Mouse (Mus musculus): ENCODE measurements around the gene Tmem147. TPM values are rescaled to one million over a fixed set of nuclear protein-coding genes. Genes with fewer than 3 reads are reported as not detected.

Tmem147 gene
- polyA plus RNA-seq, 1 experiment from 2014 or later = 214 TPM

DNA sequence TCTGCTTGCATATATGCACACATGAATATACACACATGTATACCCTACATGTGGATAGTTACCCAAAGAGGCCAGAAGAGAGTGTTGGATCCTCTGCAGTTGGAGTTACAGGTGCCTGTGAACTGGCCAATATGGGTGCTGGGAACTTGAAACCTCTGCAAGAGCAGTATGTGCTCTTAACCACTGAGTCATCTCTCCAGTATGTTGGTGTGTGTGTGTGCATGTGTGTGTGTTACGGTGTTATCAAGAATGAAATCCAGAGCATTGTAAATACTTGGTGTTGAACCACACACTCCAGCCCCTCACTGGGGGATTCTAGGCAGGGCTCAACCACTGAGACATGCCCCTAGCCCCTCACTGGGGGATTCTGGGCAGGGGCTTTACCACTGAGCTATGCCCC lies 21.9 kb downstream of the Tmem147 start:
- Histone ChIP-seq H3K4me2 (ENCODE audit: low read length) (no peak overlapping the region), H3K36me3 (ENCODE audit: control insufficient read depth, insufficient read depth) (no peaks in the 10 kb centered on the region), H3K4me1 (replicated peaks; ENCODE audit: control insufficient read depth, insufficient read depth, low read length) (no peaks in the 10 kb centered on the region), H3K9ac (replicated peaks; ENCODE audit: low read depth, low read length) (no peak overlapping the region), H3K27ac (ENCODE audit: low read length) (no peak overlapping the region), H3K9me3 (ENCODE audit: control insufficient read depth, low read length) (no peaks in the 10 kb centered on the region), H3K27me3 (replicated peaks; ENCODE audit: control insufficient read depth, insufficient read depth, low read length) (no peaks in the 10 kb centered on the region), H3K4me3 (replicated peaks; ENCODE audit: low read length) (no peak overlapping the region)
- no peak for ATAC-seq
- WGBS = 100% methylated on average over 1 of the region's 1 CpGs

DNA sequence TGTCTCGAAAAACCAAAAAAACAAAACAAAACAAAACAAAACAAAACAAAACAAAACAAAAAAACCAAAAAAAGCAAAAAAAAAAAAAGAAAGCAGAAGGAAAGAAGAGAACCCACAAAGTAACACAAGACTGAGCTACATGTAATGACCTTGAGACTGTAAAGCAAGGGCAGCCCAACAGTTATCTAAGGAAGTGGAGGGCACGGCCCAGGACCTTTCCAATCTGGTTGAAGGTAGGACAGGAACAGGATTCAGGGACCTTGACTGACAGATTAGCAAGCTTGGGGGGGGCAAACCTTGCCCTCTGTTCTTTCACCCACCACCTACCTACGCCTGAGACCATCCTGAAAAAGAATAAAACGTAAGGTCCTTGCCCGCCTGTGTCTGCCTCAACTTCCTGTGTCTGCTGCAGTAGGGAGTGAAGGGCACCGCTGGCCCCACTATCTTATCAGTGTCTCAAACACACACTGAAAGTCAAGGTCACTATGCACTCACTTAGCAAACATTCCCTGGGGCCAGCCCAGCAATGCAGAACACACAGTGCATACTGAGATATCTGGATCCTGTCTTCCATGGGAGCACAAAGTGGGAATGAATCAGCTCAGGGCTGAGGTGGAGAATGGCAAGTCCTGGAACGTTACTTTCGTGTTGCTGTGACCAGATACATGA lies 23.0 kb downstream of the Tmem147 start:
- Histone ChIP-seq H3K9me3 (ENCODE audit: control insufficient read depth, low read length) (no peaks in the 10 kb centered on the region), H3K4me1 (replicated peaks; ENCODE audit: control insufficient read depth, insufficient read depth, low read length) (no peaks in the 10 kb centered on the region), H3K36me3 (ENCODE audit: control insufficient read depth, insufficient read depth) (no peaks in the 10 kb centered on the region), H3K4me2 (ENCODE audit: low read length) (no peak overlapping the region), H3K27me3 (replicated peaks; ENCODE audit: control insufficient read depth, insufficient read depth, low read length) (no peaks in the 10 kb centered on the region), H3K9ac (replicated peaks; ENCODE audit: low read depth, low read length) (no peak overlapping the region), H3K27ac (ENCODE audit: low read length) (no peak overlapping the region), H3K4me3 (replicated peaks; ENCODE audit: low read length) (no peak overlapping the region)
- ATAC-seq = no peak
- 81% methylated on average over 8 of the region's 8 CpGs for WGBS

DNA sequence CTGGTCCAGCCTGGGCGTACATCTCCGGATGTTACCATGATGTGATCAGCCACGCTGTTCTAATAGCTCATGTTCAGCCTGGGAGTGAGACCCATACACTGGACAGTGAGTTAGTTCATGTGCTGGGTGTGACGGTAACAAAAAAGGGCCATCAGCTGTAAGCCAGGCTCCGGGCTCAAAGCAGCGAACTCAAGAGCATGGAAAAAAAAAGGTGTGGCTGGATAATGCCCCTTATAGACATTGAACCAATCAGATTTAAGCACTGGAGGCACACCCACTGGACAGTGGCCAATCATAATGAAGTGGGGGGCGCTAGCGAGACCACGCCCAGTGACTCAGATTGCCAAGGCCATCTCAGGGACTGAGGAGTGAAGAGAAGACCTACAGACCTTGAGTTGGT lies 30.8 kb downstream of the Tmem147 start, which contains the start of gene 2200002J24Rik:
Gene 2200002J24Rik (plus strand): TSS at position 338 of the 400 bp plus-strand sequence.
- Histone ChIP-seq H3K9me3 (ENCODE audit: control insufficient read depth, low read length) (no peaks in the 10 kb centered on the region), H3K27ac (ENCODE audit: low read length) (no peak within 1 kb of the TSS), H3K9ac (replicated peaks; ENCODE audit: low read depth, low read length) (no peak within 1 kb of the TSS), H3K27me3 (replicated peaks; ENCODE audit: control insufficient read depth, insufficient read depth, low read length) (no peaks in the 10 kb centered on the region), H3K4me2 (ENCODE audit: low read length) (no peak within 1 kb of the TSS), H3K4me3 (replicated peaks; ENCODE audit: low read length) (no peak within 1 kb of the TSS), H3K4me1 (replicated peaks; ENCODE audit: control insufficient read depth, insufficient read depth, low read length) (no peaks in the 10 kb centered on the region), H3K36me3 (ENCODE audit: control insufficient read depth, insufficient read depth) (no peaks in the 10 kb centered on the region)
- no peak for ATAC-seq
- 45% methylated on average over 9 of the region's 9 CpGs for WGBS

DNA sequence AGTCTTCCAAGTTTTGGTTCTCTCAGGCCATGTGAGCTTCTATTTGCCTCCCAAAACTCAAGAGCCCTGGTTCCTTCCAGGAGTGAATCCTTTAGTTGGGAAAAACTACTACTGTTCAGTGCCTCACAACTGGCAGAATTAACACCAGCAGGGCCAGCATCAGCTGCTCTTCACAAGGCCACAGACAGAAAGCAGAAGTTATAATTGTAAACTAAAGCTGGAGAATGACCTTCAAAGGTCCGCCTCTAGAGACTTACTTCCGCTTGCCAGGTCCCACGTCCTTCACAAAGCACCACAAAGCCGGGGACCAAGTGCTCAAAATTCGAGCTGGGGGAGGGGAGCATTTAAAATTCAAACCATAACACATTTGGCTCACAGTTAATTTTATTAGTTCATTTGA lies 31.2 kb downstream of the Tmem147 start:
- no peaks in the 10 kb centered on the region for H3K9me3 ChIP-seq (ENCODE audit: control insufficient read depth, low read length)
- H3K27ac ChIP-seq (ENCODE audit: low read length) = no peak overlapping the region
- H3K4me1 ChIP-seq (replicated peaks; ENCODE audit: control insufficient read depth, insufficient read depth, low read length) = no peaks in the 10 kb centered on the region
- H3K4me2 ChIP-seq (ENCODE audit: low read length) = no peak overlapping the region
- no peak overlapping the region for H3K4me3 ChIP-seq (replicated peaks; ENCODE audit: low read length)
- H3K36me3 ChIP-seq (ENCODE audit: control insufficient read depth, insufficient read depth) = no peaks in the 10 kb centered on the region
- 74% methylated on average over 5 of the region's 5 CpGs for WGBS
- no peak for ATAC-seq
- H3K27me3 ChIP-seq (replicated peaks; ENCODE audit: control insufficient read depth, insufficient read depth, low read length) = no peaks in the 10 kb centered on the region
- no peak overlapping the region for H3K9ac ChIP-seq (replicated peaks; ENCODE audit: low read depth, low read length)

DNA sequence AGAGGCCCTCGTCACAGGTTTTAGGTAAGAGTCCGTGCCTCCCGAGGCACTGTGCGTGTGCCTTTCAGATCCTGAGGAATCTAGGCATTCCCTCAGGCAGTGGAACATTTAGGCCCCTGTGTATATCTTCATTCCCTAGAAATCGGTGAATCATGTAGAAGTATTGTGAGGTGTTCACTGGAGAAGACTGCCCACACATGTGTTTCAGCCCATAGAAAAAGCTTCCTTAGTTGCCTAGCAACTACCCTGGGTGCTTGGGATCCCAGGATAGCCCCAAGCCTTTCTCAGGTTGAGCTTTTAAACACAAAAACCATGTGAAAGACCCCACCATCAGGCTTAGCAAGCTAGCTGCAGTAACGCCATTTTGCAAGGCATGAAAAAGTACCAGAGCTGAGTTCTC lies 41.0 kb downstream of the Tmem147 start:
- Histone ChIP-seq H3K4me1 (replicated peaks; ENCODE audit: control insufficient read depth, insufficient read depth, low read length) (no peaks in the 10 kb centered on the region), H3K9me3 (ENCODE audit: control insufficient read depth, low read length) (no peaks in the 10 kb centered on the region), H3K27me3 (replicated peaks; ENCODE audit: control insufficient read depth, insufficient read depth, low read length) (peaks cover 5% of the 10 kb centered on the region), H3K9ac (replicated peaks; ENCODE audit: low read depth, low read length) (no peak overlapping the region), H3K4me3 (replicated peaks; ENCODE audit: low read length) (no peak overlapping the region), H3K36me3 (ENCODE audit: control insufficient read depth, insufficient read depth) (no peaks in the 10 kb centered on the region), H3K4me2 (ENCODE audit: low read length) (no peak overlapping the region), H3K27ac (ENCODE audit: low read length) (no peak overlapping the region)
- 72% methylated on average over 6 of the region's 6 CpGs for WGBS
- no peak for ATAC-seq

DNA sequence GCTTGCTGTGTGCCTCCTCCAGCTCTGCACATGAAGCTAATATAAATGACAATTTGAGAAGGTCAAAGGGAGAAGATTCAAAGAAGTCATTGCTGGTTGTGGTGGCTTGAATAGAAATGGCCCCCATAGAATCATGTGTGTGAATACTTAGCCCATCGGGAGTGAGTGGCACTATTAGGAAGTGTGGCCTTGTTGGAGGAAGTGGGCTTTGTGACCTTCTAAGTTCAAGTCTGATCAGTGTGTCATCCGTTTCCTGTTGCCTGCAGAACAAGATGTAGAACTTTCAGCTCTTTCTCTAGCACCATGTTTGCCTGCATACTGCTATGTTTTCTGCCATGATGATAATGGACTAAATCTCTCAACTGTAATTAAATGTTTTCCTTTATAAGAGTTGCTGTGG lies 45.9 kb downstream of the Tmem147 start:
- no peak overlapping the region for H3K27ac ChIP-seq (ENCODE audit: low read length)
- no peak overlapping the region for H3K9ac ChIP-seq (replicated peaks; ENCODE audit: low read depth, low read length)
- WGBS = 76% methylated on average over 2 of the region's 2 CpGs
- ATAC-seq = no peak
- H3K4me3 ChIP-seq (replicated peaks; ENCODE audit: low read length) = no peak overlapping the region
- H3K9me3 ChIP-seq (ENCODE audit: control insufficient read depth, low read length) = no peaks in the 10 kb centered on the region
- peaks cover 5% of the 10 kb centered on the region for H3K27me3 ChIP-seq (replicated peaks; ENCODE audit: control insufficient read depth, insufficient read depth, low read length)
- no peaks in the 10 kb centered on the region for H3K36me3 ChIP-seq (ENCODE audit: control insufficient read depth, insufficient read depth)
- no peak overlapping the region for H3K4me2 ChIP-seq (ENCODE audit: low read length)
- no peaks in the 10 kb centered on the region for H3K4me1 ChIP-seq (replicated peaks; ENCODE audit: control insufficient read depth, insufficient read depth, low read length)

DNA sequence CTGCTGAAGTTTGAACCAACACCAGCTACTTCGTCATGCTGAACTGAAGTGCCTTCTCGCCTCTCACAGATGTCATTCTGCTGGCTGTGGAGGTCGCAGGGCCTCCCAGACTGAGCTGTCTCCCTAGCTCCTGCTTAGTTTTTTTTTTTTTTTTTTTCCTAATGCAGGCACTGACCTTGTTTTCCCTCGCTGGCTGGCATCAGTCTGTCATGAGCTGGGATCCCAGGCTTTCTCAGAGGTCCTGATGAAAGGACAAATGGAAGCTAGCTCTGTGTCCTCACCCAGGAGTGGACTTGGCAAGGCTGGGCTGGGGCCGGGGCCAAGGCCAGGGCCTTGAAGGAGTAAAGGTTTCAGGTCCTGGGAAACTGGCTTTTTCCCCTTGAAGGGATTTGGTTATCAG lies 47.4 kb downstream of the Tmem147 start:
- no peak for ATAC-seq
- 69% methylated on average over 5 of the region's 5 CpGs for WGBS
- Histone ChIP-seq H3K9ac (replicated peaks; ENCODE audit: low read depth, low read length) (no peak overlapping the region), H3K4me3 (replicated peaks; ENCODE audit: low read length) (no peak overlapping the region), H3K4me1 (replicated peaks; ENCODE audit: control insufficient read depth, insufficient read depth, low read length) (no peaks in the 10 kb centered on the region), H3K27me3 (replicated peaks; ENCODE audit: control insufficient read depth, insufficient read depth, low read length) (peaks cover 2% of the 10 kb centered on the region; the same call in 1 of the 2 replicates), H3K27ac (ENCODE audit: low read length) (no peak overlapping the region), H3K4me2 (ENCODE audit: low read length) (no peak overlapping the region), H3K36me3 (ENCODE audit: control insufficient read depth, insufficient read depth) (no peaks in the 10 kb centered on the region), H3K9me3 (ENCODE audit: control insufficient read depth, low read length) (no peaks in the 10 kb centered on the region)

DNA sequence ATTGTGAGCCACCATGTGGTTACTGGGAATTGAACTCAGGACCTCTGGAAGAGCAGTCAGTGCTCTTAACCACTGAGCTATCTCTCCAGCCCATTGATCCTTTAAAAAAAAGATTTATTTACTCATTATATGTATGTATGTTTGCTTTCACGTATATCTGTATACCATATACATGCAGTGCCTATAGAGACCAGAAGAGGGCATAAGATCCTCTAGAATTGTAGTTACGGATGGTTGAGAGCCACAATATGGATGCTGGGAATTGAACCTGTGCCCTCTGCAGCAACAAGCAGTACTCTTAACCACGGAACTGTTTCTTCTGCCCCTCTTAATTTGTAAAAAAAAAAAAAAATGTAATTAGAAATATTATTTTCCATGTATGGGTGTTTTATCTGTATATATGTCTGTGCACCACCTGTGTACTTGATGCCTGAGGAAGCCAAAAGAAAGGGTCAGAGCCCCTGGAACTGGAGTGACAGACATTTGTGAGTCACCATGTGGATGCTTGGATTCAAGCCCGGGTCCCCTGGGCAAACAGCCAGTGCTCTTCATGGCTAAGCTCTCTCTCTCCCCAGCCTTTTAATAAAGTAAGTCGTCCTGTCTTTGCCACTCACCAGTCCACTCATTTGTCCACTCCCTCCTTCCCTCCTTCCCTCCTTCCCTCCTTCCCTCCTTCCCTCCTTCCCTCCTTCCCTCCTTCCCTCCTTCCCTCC lies 50.9 kb downstream of the Tmem147 start:
- Histone ChIP-seq H3K27ac (ENCODE audit: low read length) (no peak overlapping the region), H3K4me1 (replicated peaks; ENCODE audit: control insufficient read depth, insufficient read depth, low read length) (no peaks in the 10 kb centered on the region), H3K4me2 (ENCODE audit: low read length) (no peak overlapping the region), H3K9me3 (ENCODE audit: control insufficient read depth, low read length) (no peaks in the 10 kb centered on the region), H3K4me3 (replicated peaks; ENCODE audit: low read length) (no peak overlapping the region), H3K9ac (replicated peaks; ENCODE audit: low read depth, low read length) (no peak overlapping the region), H3K36me3 (ENCODE audit: control insufficient read depth, insufficient read depth) (no peaks in the 10 kb centered on the region), H3K27me3 (replicated peaks; ENCODE audit: control insufficient read depth, insufficient read depth, low read length) (no peaks in the 10 kb centered on the region)
- no peak for ATAC-seq
- WGBS = 47% methylated on average over 5 of the region's 5 CpGs
